Mouse (Mus musculus) heart, adult 2 months (tissue): ENCODE measurements around the gene Mxi1.

ENCODE experiments used
- CTCF ChIP-seq: fragments of 200-600 bp; IDR thresholded peaks from 2 replicates; pipeline ENCODE4 v1.8.1; 2022; ENCODE audit warnings: antibody characterized with exemption, mild to moderate bottlenecking, moderate library complexity
- POLR2A ChIP-seq: fragments of 200-500 bp; IDR thresholded peaks from 2 replicates; pipeline ENCODE4 v1.6.1; 2011; ENCODE audit warnings: mild to moderate bottlenecking, low read depth, low read length, control low read depth; ENCODE audit not compliant: insufficient read depth

GRCm38 (mm10) chr19:53413617-53414380, 103.5 kb downstream of the Mxi1 start:
- TF ChIP-seq POLR2A (no peak), CTCF (no peak)
